Mouse (Mus musculus) heart, adult 2 months (tissue): Measurements from ENCODE around the gene Ntrk3. TPM values are rescaled to one million over a fixed set of nuclear protein-coding genes. Genes with fewer than 3 reads are reported as not detected.

Experiments used
- DNase-seq, 2 experiments: peaks; one replicate each; pipeline ENCODE4 v3.0.0; 2021
- H3K27ac ChIP-seq: fragments of 200-600 bp; 2 replicates; pipeline ENCODE4 v1.8.1; 2022
- H3K27me3 ChIP-seq: fragments of 200-500 bp; 2 replicates; pipeline ENCODE4 v1.6.1; 2012; ENCODE audit warnings: mild to moderate bottlenecking, low read length, inconsistent platforms, mixed read lengths; ENCODE audit not compliant: control insufficient read depth, insufficient read depth
- H3K36me3 ChIP-seq: fragments of 200-500 bp; 2 replicates; pipeline ENCODE4 v1.6.1; 2012; ENCODE audit warnings: low read length, inconsistent platforms; ENCODE audit not compliant: control insufficient read depth, insufficient read depth
- H3K4me1 ChIP-seq: fragments of 200-500 bp; 2 replicates; pipeline ENCODE4 v1.6.1; 2011; ENCODE audit warnings: low read length; ENCODE audit not compliant: control insufficient read depth, insufficient read depth
- H3K4me3 ChIP-seq: fragments of 200-600 bp; 2 replicates; pipeline ENCODE4 v1.8.1; 2022
- H3K79me2 ChIP-seq: fragments of 200-500 bp; replicated peaks from 2 replicates; pipeline ENCODE4 v1.6.1; 2012; ENCODE audit warnings: mild to moderate bottlenecking, inconsistent platforms, low read length, moderate library complexity, mixed read lengths; ENCODE audit not compliant: control insufficient read depth, insufficient read depth
- H3K9ac ChIP-seq: fragments of 200-500 bp; 2 replicates; pipeline ENCODE4 v1.6.1; 2012; ENCODE audit warnings: low read depth, mild to moderate bottlenecking, control low read depth, inconsistent platforms, low read length, mixed read lengths
- CTCF ChIP-seq: fragments of 200-600 bp; IDR thresholded peaks from 2 replicates; pipeline ENCODE4 v1.8.1; 2022; ENCODE audit warnings: antibody characterized with exemption, mild to moderate bottlenecking, moderate library complexity
- EP300 ChIP-seq: fragments of 200-500 bp; IDR thresholded peaks from 2 replicates; pipeline ENCODE4 v1.6.1; 2011; ENCODE audit warnings: low read depth, low read length, control low read depth; ENCODE audit not compliant: insufficient read depth
- POLR2A ChIP-seq: fragments of 200-500 bp; IDR thresholded peaks from 2 replicates; pipeline ENCODE4 v1.6.1; 2011; ENCODE audit warnings: mild to moderate bottlenecking, low read depth, low read length, control low read depth; ENCODE audit not compliant: insufficient read depth
- WGBS: fragments of 180-500 bp; shearing (Covaris S2); methylation state at CpG from one replicate; pipeline ENCODE4 v1.1.7; 2018; 5-methylcytosine and 5-hydroxymethylcytosine counted together
- intact Hi-C: fragments of 180-260 bp; cut with DNase I; formaldehyde crosslinking; loops from one replicate; pipeline ENCODE4 v1.15.1; 2025
- polyA plus RNA-seq: library from polyadenylated mRNA; depleted of rRNA; stranded (reverse); fragments of >200 nt; gene quantifications from 2 replicates; pipeline ENCODE4 v1.2.3, GENCODE M21; 2012
- total RNA-seq, 2 experiments: library from RNA; stranded (reverse); gene quantifications; 2 replicates each; pipeline ENCODE4 v1.2.3; 2021

Ntrk3 gene
- total and polyA plus RNA-seq, 3 experiments, result 1.4 to 9.1 (median 1.8) TPM

GRCm38 (mm10) chr7:78328301-78328700 lies 409.5 kb downstream of the Ntrk3 start:
- Histone ChIP-seq H3K27me3 (no peaks in the 10 kb centered on the region), H3K4me1 (no peaks in the 10 kb centered on the region), H3K9ac (no peak overlapping the region), H3K79me2 (no peaks in the 10 kb centered on the region), H3K27ac (no peak overlapping the region), H3K36me3 (no peaks in the 10 kb centered on the region), H3K4me3 (no peak overlapping the region)
- intact Hi-C loops, result no loop called here
- TF ChIP-seq EP300, result no peak
- TF ChIP-seq POLR2A, result no peak
- no peak for TF ChIP-seq CTCF
- 78% methylated on average over 2 of the region's 2 CpGs for WGBS
- no peak for DNase-seq

DNA sequence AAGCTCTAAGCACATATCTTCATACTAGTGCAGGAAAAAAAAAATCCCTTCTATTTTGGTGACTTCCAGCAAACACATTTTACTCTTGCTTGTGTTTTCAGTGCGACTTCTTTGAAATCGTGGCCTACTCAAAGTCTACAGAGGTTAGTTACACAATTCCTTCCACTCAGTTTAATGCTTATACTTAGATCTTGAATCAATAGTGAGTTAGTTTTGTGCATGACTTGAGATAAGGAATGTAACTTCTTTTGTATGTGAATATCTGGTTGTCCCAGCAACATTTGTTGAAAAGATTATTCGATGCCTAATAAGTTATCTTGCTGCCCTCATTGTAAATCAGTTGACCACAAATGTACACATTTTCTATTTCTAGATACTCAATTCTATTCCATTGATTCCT lies 411.6 kb downstream of the Ntrk3 start:
- Histone ChIP-seq H3K27me3 (no peaks in the 10 kb centered on the region), H3K4me1 (no peaks in the 10 kb centered on the region), H3K4me3 (no peak overlapping the region), H3K36me3 (no peaks in the 10 kb centered on the region), H3K27ac (no peak overlapping the region), H3K79me2 (no peaks in the 10 kb centered on the region), H3K9ac (no peak overlapping the region)
- no peak for DNase-seq
- 77% methylated on average over 3 of the region's 3 CpGs for WGBS
- intact Hi-C loops, result no loop called here
- TF ChIP-seq CTCF (no peak), POLR2A (no peak), EP300 (no peak)

DNA sequence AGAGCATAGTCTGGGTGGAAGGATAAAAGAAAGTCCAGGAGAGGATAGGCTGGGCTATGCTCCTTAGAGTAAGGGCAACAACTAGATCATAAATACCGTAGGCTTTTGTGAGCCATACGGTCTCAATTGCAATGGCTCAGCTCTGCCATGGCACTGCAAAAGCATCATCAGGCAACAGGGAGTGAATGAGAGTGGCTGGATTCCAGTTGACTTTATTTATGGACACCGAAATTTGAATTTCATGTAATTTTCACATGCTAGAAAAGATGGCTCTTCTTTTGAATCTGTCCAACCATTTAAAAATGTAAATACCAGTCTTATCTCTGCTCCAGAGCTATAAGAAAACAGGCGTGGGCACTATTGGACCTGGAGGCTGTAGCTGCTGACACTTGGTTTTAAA lies 419.2 kb downstream of the Ntrk3 start:
- Histone ChIP-seq H3K27ac (no peak overlapping the region), H3K4me1 (no peaks in the 10 kb centered on the region), H3K79me2 (no peaks in the 10 kb centered on the region), H3K4me3 (no peak overlapping the region), H3K27me3 (no peaks in the 10 kb centered on the region), H3K36me3 (no peaks in the 10 kb centered on the region), H3K9ac (no peak overlapping the region)
- no peak for TF ChIP-seq POLR2A
- no peak for TF ChIP-seq EP300
- TF ChIP-seq CTCF, result no peak
- no peak for DNase-seq
- intact Hi-C loops, result no loop called here
- 71% methylated on average over 4 of the region's 4 CpGs for WGBS

- H3K9ac ChIP-seq, result no peak overlapping the region
- no peaks in the 10 kb centered on the region for H3K4me1 ChIP-seq
- intact Hi-C loops, result no loop called here
- H3K4me3 ChIP-seq, result no peak overlapping the region
- no peaks in the 10 kb centered on the region for H3K36me3 ChIP-seq
- 50% methylated on average over 1 of the region's 1 CpGs for WGBS
- DNase-seq, result no peak
- no peaks in the 10 kb centered on the region for H3K79me2 ChIP-seq
- no peak overlapping the region for H3K27ac ChIP-seq
- no peaks in the 10 kb centered on the region for H3K27me3 ChIP-seq
- TF ChIP-seq CTCF, result no peak
- TF ChIP-seq EP300, result no peak
- no peak for TF ChIP-seq POLR2A
Measured at GRCm38 (mm10) chr7:78305770-78306169, 432.0 kb downstream of the Ntrk3 start.

DNA sequence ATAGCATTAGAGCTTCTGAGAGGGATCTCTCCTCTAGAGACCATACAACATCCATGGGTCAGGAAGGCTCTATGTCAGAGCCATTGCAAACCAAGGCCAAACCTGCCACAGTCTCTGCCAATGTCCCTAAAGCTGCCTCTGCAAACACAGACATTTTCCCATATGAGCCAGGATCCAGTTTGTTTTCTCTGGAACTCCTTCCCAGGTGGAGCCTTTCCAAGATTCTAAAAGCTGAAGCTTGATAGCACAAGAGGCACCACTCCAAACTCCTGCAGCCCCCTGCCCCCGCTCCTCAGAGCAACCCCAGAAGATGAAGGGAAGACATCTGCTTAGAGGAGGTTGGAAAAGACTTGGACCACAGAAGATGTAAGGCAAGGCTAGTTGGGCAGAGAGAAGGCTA lies 432.8 kb downstream of the Ntrk3 start:
- WGBS, result 76% methylated on average over 1 of the region's 1 CpGs
- no peak for DNase-seq
- Histone ChIP-seq H3K9ac (no peak overlapping the region), H3K27me3 (no peaks in the 10 kb centered on the region), H3K4me1 (no peaks in the 10 kb centered on the region), H3K4me3 (no peak overlapping the region), H3K36me3 (no peaks in the 10 kb centered on the region), H3K79me2 (no peaks in the 10 kb centered on the region), H3K27ac (no peak overlapping the region)
- intact Hi-C loops, result no loop called here
- TF ChIP-seq CTCF, result no peak
- TF ChIP-seq POLR2A, result no peak
- no peak for TF ChIP-seq EP300

GRCm38 (mm10) chr7:78297290-78297689 lies 440.5 kb downstream of the Ntrk3 start:
- H3K79me2 ChIP-seq, result no peaks in the 10 kb centered on the region
- no peak for TF ChIP-seq CTCF
- no peak for TF ChIP-seq POLR2A
- TF ChIP-seq EP300, result no peak
- H3K4me3 ChIP-seq, result no peak overlapping the region
- H3K4me1 ChIP-seq, result no peaks in the 10 kb centered on the region
- H3K36me3 ChIP-seq, result no peaks in the 10 kb centered on the region
- intact Hi-C loops, result no loop called here
- H3K27me3 ChIP-seq, result no peaks in the 10 kb centered on the region
- DNase-seq, result no peak
- no peak overlapping the region for H3K27ac ChIP-seq
- WGBS, result 74% methylated on average over 5 of the region's 5 CpGs
- no peak overlapping the region for H3K9ac ChIP-seq
